Mouse (Mus musculus): ENCODE results near the gene Mnx1.

- TF ChIP-seq CTCF (IDR thresholded peaks at IDR 0.05; ENCODE audit: control insufficient read depth, insufficient read depth, insufficient read length) = no peak
- no peak for TF ChIP-seq MYOD1 (IDR thresholded peaks at IDR 0.05; ENCODE audit: control insufficient read depth, insufficient read length, low read depth)
- TF ChIP-seq CEBPB (IDR thresholded peaks at IDR 0.05; ENCODE audit: low read depth) = no peak
- TF ChIP-seq MAX (IDR thresholded peaks at IDR 0.05) = peak; percentile 83
- no peak for TF ChIP-seq MYOG (IDR thresholded peaks at IDR 0.05; ENCODE audit: control insufficient read depth, extremely low read depth, insufficient read length)
- no peak for TF ChIP-seq USF1 (IDR thresholded peaks at IDR 0.05; ENCODE audit: low read depth)
- TF ChIP-seq FOSL1 (IDR thresholded peaks at IDR 0.05; ENCODE audit: insufficient read depth, low read length, poor library complexity, severe bottlenecking) = no peak
These were observed 43.9 kb downstream of the Mnx1 start, which contains the start of gene Nom1 for GRCm38 (mm10) chr5:29434228-29434871.
